Mouse (Mus musculus) right cerebral cortex, postnatal 14 days (tissue): ENCODE results near the gene Dbi.

Experiments used
- DNase-seq: peaks from one replicate; pipeline ENCODE4 v3.0.0; 2022

The Dbi gene

DNA sequence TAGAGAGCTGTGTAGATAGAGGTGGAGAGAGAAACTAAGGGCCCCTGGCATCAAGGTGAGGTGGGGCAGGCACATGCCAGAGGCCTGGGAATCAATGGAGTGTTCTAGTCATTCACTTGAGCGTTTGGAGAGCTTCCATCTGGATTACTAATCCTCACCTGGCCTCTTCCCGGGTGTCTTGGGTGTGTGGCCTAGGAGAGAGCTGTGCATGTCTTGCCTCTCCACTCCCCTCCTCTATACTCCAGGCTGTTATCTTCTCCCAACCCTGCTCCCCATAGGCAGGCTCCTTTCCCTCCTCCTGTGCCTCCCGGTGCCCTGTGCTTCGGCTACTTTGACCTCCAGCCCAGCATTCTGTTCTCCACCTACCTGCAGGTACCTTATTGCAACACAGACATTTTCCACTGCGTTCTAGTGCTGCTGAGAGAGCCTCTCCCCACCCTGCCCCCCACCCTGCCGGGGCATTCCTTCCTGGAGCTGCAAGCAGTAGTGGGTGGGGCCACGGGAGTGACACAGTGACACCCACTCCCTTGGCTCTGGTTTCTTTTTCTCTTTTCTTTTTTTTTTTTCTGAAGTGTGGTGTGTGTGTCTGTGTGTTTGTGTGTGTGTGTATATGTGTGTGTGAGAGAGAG, 37.8 kb downstream of the Dbi start:
- DNase-seq = no peak

DNA sequence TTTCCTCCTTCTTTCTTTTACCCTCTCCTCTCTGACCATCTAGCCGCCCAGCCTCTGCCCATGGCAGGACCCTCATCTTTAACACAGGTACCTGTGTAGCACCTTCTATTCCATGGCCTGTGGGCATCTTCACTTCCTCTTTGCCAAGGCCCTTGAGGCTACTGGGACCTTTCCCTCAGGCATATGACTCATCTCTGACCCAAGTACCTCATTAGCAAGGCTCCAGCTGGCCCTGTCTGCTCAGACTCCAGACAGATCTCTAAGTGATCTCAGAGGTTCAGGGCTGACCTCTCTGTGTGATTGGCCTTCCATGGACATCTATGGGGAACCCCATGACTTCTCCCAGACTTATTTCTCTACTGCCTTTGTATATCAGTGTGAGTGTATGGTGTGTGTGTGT, 40.2 kb downstream of the Dbi start:
- no peak for DNase-seq

DNA sequence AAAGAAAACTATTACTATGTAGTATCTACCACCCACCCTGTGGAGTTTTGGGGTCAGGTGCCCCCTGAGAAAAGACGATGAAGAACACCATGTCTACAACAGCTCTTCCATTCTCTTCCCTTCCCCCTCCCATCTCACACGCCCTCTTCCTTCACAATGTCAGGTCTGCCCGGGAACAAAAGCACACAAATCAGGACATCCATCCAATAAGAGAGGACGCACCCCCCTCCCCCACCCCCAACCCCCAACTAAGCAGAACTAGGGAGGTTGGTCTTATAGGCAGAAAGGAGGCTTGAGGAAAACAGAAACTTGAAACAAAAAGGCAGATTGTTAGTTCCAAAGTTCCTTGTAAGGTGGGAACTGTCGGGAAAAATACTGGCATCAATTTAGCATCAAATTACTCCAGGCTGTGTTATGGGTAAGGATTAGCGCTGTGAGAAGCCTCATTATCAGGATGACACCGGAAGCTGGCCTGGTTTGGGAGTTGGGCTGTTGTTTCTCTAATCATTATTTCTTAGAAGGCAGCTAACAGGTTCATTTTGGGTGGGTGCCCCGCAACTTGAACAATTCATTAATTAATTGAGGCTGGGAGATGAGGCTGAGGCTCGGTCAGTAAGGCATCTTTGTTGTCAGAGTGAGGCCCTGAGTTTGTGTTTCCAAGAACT, 43.0 kb downstream of the Dbi start:
- no peak for DNase-seq

- no peak for DNase-seq
Measured at GRCm38 (mm10) chr1:120075507-120075906, 45.4 kb downstream of the Dbi start.

DNA sequence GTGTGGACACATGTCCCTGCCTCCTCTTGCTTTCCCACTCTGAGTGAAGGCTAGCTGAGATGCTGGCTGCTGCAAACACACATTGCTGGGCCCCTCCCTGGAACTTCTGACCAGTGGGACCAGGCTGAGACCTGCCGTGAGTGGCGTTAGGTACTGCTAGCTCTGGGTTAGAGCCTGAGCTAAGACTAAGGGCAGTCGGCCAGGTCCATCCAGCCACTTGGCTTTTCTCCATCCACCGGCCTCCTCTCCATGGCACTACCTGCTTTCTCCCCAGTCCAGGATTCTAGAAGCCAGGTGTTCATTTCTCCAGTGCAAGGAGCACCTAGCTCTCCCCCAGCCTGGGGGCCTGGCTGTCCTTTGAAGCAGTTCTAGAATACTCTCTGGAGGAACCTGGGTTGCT, 45.9 kb downstream of the Dbi start:
- no peak for DNase-seq

GRCm38 (mm10) chr1:120074307-120074702, 46.6 kb downstream of the Dbi start:
- DNase-seq = no peak

DNA sequence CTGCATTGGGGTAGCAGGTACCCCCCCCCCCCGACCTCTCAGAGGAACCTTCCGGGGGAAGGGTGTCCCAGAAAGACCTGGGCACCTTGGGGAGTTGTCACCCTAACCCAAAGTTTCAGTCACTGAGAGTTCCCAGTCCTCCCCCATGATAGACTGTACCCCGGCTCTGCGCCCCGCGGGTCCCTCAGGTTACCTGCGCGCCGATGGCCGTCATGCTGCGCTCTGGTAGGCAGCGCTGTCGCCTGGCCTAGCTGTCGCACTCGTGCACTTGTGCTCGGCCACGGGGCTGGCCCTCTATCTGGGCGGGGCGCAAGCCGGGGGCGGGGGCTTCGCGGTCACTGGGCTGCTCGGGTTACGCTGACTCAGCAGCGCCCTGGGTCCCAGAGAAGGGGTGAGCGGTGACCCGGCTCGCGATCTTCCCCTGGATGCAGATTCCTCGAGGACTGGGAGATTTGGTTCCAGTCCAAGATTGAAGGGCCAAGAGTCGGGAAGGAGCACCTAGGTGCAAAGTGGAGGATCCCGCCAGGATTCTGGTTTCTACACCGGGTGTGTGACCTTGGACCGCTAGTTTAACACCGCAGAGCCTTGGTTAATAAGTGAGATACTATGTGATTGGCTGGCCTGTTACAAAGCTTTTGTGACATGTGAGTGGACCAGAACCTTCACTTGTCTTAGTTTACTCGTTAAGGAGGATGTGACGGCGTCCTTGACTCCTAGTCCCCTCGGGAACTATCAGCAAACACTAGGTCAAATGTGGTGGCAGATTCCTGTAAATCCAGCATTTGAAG, 47.2 kb downstream of the Dbi start, which contains the start of gene Tmem37:
Gene Tmem37 (minus strand): TSS at position 556 of the 788 bp plus-strand sequence.
- peak; percentile 53 for DNase-seq

- peak; percentile 44 for DNase-seq
Measured at GRCm38 (mm10) chr1:120072900-120073299, 48.0 kb downstream of the Dbi start.

GRCm38 (mm10) chr1:120071133-120071532, 49.7 kb downstream of the Dbi start:
- DNase-seq = no peak

GRCm38 (mm10) chr1:120070168-120070567, 50.7 kb downstream of the Dbi start:
- DNase-seq = no peak

DNA sequence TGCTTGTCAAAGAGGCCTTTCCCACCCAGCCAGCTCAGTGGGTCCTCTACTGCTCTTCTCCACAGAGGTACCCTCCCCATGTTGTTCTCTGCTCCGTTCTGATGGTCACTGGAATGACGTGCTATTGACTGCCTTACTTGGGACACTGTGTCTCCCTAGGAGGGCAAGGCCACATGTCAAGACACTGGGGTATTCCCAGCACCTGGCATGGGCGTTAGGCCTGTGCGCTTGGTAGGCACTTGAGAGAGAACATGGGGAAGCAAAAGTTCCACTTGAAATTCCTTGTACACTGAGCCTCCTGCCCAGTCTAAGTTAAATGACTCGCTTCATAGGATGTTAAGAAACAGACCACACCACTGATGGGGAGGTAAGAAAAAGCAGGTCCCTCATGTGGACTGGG, 51.8 kb downstream of the Dbi start:
- no peak for DNase-seq

DNA sequence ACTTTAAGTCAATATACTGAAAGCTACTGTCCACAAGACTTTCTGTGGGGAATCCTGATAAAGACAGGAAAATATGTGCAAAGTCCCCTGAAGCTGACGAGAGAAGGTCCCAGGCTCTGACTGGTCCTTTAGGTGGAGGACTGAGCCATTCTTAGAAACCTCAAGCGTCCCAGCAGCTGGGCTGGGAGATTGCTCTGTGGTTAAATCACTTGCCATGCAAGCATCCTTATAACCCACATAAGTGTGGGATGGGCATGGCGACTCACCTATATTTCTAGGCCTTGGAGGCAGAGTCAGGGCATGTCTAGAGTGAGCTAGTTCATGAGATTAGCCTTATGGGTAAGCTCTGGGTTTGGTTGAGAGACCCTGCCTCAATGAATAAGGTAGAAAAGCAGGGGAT, 54.3 kb downstream of the Dbi start:
- no peak for DNase-seq

DNA sequence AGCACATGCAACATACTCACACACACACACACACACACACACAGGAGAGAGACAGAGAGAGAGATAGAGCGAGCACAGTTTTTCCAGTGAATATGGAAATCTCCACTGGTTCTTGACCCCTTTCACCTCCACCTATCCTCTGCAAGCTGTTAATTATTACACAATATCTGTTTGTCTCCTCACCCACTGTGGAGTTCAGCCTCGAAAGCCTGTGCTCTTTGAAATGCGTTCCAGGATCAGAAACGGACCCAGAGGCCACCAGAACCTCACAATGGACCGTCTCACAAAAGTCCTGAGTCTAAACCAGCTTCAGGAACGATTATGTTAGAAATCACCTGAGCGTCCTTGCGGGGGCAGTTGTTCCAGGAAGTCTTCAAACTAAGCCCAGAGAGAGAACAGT, 54.7 kb downstream of the Dbi start:
- DNase-seq = no peak

DNA sequence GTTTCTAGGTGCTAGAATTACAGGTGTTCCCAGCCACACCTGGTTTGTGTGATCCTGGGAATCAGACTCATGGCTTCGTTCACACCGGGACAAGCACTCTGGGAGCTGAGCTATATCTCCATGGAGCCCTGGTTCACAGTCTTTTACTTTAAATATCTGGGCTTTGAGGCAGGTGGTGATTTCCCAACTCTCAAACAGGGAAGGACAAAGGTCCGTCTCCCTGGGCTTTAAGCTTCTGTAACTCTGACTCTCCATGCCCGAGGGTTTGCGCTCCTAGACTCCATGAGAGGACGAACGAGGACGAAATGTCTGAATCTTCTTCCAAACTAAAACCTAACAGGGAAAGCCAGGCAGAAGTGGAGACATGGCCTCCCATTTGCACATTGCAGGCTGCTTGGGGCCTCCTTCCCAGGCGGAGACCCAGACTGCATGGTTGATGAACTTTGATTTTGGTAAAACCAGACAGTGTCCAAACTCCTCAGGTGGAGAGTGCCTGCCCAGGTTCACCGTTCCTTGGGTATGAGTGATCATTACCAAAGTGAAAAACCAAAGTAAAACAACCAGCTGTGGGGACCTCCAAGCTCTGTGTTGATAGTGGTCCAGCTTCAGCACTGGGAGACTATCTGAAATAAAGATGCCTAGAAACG, 56.7 kb downstream of the Dbi start:
- no peak for DNase-seq
